Mouse (Mus musculus): ENCODE results near the gene Cdk14. TPM values are rescaled to one million over a fixed set of nuclear protein-coding genes. Genes with fewer than 3 reads are reported as not detected.
A peak's percentile ranks its signal among the peaks of the same experiment; 100 is the strongest.

Gene Cdk14
- polyA plus RNA-seq, 1 experiment from 2014 or later: 22.7 TPM

DNA sequence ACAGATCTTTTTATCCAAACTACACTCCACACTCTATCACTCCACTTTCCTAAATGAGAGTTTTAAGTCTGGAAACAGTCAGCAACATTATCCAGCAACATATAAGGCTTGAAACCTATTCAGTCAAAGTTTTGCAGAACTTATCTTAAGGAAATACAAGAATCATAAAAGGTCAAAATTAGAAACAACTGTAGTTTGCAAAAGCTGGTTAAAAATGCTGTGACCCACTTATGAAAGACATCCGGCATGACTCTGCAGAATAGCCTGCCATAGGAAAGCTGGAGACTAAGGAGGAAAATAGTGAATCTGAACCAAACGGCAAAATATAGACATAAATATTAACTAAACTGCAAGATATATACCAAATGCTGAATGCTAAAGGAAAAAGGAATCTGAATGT lies 566.6 kb downstream of the Cdk14 start:
- H3K27me3 ChIP-seq (ENCODE audit: control insufficient read depth, insufficient read depth, low read length): no peaks in the 10 kb centered on the region
- H3K9ac ChIP-seq (ENCODE audit: low read length): no peak overlapping the region
- H3K4me2 ChIP-seq (ENCODE audit: low read depth, severe bottlenecking): no peak overlapping the region
- peaks cover 2% of the 10 kb centered on the region; the same call in 1 of the 2 replicates for H3K4me1 ChIP-seq (ENCODE audit: control insufficient read depth, insufficient read depth, low read length)
- 91% methylated on average over 2 of the region's 2 CpGs for WGBS
- H3K9me3 ChIP-seq (ENCODE audit: control insufficient read depth, low read length): no peaks in the 10 kb centered on the region
- H3K4me3 ChIP-seq (ENCODE audit: low read depth, low read length): no peak overlapping the region
- H3K36me3 ChIP-seq (ENCODE audit: control insufficient read depth, insufficient read depth, low read length): no peaks in the 10 kb centered on the region
- ATAC-seq (ENCODE audit: insufficient number of reproducible peaks, low FRiP score, low TSS enrichment, low read depth) (no peak), DNase-seq (ENCODE audit: low spot score) (no peak)
- no peak overlapping the region for H3K27ac ChIP-seq (replicated peaks; ENCODE audit: low read depth, low read length)

- H3K9ac ChIP-seq (ENCODE audit: low read length): no peak overlapping the region
- H3K4me1 ChIP-seq (ENCODE audit: control insufficient read depth, insufficient read depth, low read length): no peaks in the 10 kb centered on the region
- DNase-seq (ENCODE audit: low spot score) (no peak), ATAC-seq (ENCODE audit: insufficient number of reproducible peaks, low FRiP score, low TSS enrichment, low read depth) (no peak)
- H3K27ac ChIP-seq (replicated peaks; ENCODE audit: low read depth, low read length): no peak overlapping the region
- no peak overlapping the region for H3K4me3 ChIP-seq (ENCODE audit: low read depth, low read length)
- no peaks in the 10 kb centered on the region for H3K9me3 ChIP-seq (ENCODE audit: control insufficient read depth, low read length)
- WGBS: 75% methylated on average over 6 of the region's 6 CpGs
- H3K36me3 ChIP-seq (ENCODE audit: control insufficient read depth, insufficient read depth, low read length): no peaks in the 10 kb centered on the region
- no peaks in the 10 kb centered on the region for H3K27me3 ChIP-seq (ENCODE audit: control insufficient read depth, insufficient read depth, low read length)
- no peak overlapping the region for H3K4me2 ChIP-seq (ENCODE audit: low read depth, severe bottlenecking)
These were observed 567.3 kb downstream of the Cdk14 start for GRCm38 (mm10) chr5:4852711-4853320.

DNA sequence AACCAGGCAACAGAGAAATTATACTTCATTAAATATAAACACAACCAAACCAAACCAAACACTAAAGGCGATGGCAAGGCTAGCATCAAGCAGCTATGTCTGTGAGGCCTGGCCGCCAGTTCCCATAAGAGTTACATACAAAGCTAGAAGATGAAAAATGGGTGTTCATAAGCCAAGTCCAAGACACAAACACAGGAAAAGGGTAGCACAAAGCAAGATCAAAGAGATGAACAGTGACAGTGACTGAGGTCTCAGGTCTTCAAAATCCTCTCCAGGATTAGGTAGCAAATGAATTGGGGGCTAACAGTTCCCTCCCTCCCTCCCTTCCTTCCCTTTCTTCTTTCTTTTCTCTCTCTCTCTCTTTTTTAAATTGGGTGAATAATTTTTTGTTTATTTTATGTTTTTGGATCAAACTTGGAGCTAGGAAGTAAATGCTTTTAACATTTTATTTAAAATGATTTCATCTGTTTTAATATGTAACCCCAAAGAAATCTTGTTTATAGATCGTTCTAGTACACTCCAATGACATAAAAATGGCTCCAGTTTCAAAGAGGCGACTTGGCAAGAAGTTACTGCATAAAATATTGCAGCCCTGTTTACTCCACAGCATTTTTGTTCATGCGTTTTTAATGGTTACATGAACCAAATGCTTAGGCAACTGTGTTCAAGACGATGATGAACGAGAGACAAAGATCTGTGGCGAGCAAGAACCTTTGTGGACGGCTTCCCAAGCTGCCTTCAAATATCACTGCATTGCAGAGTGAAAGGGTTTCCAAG lies 568.0 kb downstream of the Cdk14 start:
- no peak overlapping the region for H3K9ac ChIP-seq (ENCODE audit: low read length)
- H3K9me3 ChIP-seq (ENCODE audit: control insufficient read depth, low read length): no peaks in the 10 kb centered on the region
- no peak overlapping the region for H3K27ac ChIP-seq (replicated peaks; ENCODE audit: low read depth, low read length)
- H3K36me3 ChIP-seq (ENCODE audit: control insufficient read depth, insufficient read depth, low read length): no peaks in the 10 kb centered on the region
- no peaks in the 10 kb centered on the region for H3K27me3 ChIP-seq (ENCODE audit: control insufficient read depth, insufficient read depth, low read length)
- 87% methylated on average over 9 of the region's 9 CpGs for WGBS
- DNase-seq (ENCODE audit: low spot score) (no peak), ATAC-seq (ENCODE audit: insufficient number of reproducible peaks, low FRiP score, low TSS enrichment, low read depth) (no peak)
- H3K4me3 ChIP-seq (ENCODE audit: low read depth, low read length): no peak overlapping the region
- no peak overlapping the region for H3K4me2 ChIP-seq (ENCODE audit: low read depth, severe bottlenecking)
- no peaks in the 10 kb centered on the region for H3K4me1 ChIP-seq (ENCODE audit: control insufficient read depth, insufficient read depth, low read length)

DNA sequence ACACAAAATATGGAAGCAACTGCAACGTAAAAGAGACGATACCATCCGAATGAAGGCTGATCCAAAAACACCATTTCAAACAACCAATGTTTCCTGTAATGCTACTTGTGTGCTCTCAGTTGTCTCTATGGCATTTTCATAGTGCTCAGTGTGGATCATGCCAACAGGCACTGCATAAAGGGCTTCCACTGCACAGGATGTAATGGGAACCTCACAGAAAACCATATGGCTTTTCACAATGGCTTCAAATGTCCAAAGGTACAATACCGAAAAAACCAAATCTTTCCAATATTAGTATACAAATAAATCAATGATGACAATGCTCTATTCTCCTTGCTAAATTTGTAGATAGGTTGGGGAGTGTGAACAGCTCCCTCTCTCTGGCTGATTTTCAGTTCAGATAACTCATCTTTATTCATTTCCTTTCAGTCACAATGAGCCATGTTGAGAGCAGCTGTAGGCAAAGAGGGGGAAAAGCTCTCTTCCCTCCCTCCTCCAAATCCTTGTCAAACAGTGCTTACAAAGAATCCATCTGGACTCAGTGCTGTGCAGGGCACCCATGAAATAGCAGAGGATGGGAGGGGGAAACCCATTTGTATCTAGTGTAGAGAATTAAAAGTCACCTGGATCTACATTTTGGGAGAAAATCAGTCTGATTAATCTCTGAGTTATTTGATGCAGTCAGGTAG lies 568.7 kb downstream of the Cdk14 start:
- H3K36me3 ChIP-seq (ENCODE audit: control insufficient read depth, insufficient read depth, low read length): no peaks in the 10 kb centered on the region
- H3K4me1 ChIP-seq (ENCODE audit: control insufficient read depth, insufficient read depth, low read length): no peaks in the 10 kb centered on the region
- 98% methylated on average over 4 of the region's 4 CpGs for WGBS
- H3K4me3 ChIP-seq (ENCODE audit: low read depth, low read length): no peak overlapping the region
- H3K9ac ChIP-seq (ENCODE audit: low read length): no peak overlapping the region
- no peaks in the 10 kb centered on the region for H3K9me3 ChIP-seq (ENCODE audit: control insufficient read depth, low read length)
- H3K27me3 ChIP-seq (ENCODE audit: control insufficient read depth, insufficient read depth, low read length): no peaks in the 10 kb centered on the region
- ATAC-seq (ENCODE audit: insufficient number of reproducible peaks, low FRiP score, low TSS enrichment, low read depth) (no peak), DNase-seq (ENCODE audit: low spot score) (no peak)
- H3K4me2 ChIP-seq (ENCODE audit: low read depth, severe bottlenecking): no peak overlapping the region
- no peak overlapping the region for H3K27ac ChIP-seq (replicated peaks; ENCODE audit: low read depth, low read length)

- H3K27me3 ChIP-seq (ENCODE audit: control insufficient read depth, insufficient read depth, low read length): no peaks in the 10 kb centered on the region
- no peak overlapping the region for H3K9ac ChIP-seq (ENCODE audit: low read length)
- DNase-seq (ENCODE audit: low spot score): peak; percentile 81
- 14% methylated on average over 13 of the region's 13 CpGs for WGBS
- no peak overlapping the region for H3K4me3 ChIP-seq (ENCODE audit: low read depth, low read length)
- H3K27ac ChIP-seq (replicated peaks; ENCODE audit: low read depth, low read length): peak overlapping the region; percentile 48; the same call in 1 of the 2 replicates
- peaks cover 5% of the 10 kb centered on the region; the same call in 1 of the 2 replicates for H3K4me1 ChIP-seq (ENCODE audit: control insufficient read depth, insufficient read depth, low read length)
- H3K36me3 ChIP-seq (ENCODE audit: control insufficient read depth, insufficient read depth, low read length): no peaks in the 10 kb centered on the region
- no peaks in the 10 kb centered on the region for H3K9me3 ChIP-seq (ENCODE audit: control insufficient read depth, low read length)
- H3K4me2 ChIP-seq (ENCODE audit: low read depth, severe bottlenecking): no peak overlapping the region
- peak; percentile 81; the same call in 1 of the 2 replicates for ATAC-seq (ENCODE audit: insufficient number of reproducible peaks, low FRiP score, low TSS enrichment, low read depth)
These were observed 585.2 kb downstream of the Cdk14 start for GRCm38 (mm10) chr5:4834819-4835480.

- no peak overlapping the region for H3K4me2 ChIP-seq (ENCODE audit: low read depth, severe bottlenecking)
- H3K4me3 ChIP-seq (ENCODE audit: low read depth, low read length): no peak overlapping the region
- no peak for DNase-seq (ENCODE audit: low spot score)
- H3K9me3 ChIP-seq (ENCODE audit: control insufficient read depth, low read length): no peaks in the 10 kb centered on the region
- no peaks in the 10 kb centered on the region for H3K27me3 ChIP-seq (ENCODE audit: control insufficient read depth, insufficient read depth, low read length)
- H3K27ac ChIP-seq (replicated peaks; ENCODE audit: low read depth, low read length): no peak overlapping the region
- ATAC-seq (ENCODE audit: insufficient number of reproducible peaks, low FRiP score, low TSS enrichment, low read depth): no peak
- peaks cover 5% of the 10 kb centered on the region; the same call in 1 of the 2 replicates for H3K4me1 ChIP-seq (ENCODE audit: control insufficient read depth, insufficient read depth, low read length)
- WGBS: 43% methylated on average over 11 of the region's 11 CpGs
- H3K36me3 ChIP-seq (ENCODE audit: control insufficient read depth, insufficient read depth, low read length): no peaks in the 10 kb centered on the region
- no peak overlapping the region for H3K9ac ChIP-seq (ENCODE audit: low read length)
These were observed 586.2 kb downstream of the Cdk14 start for GRCm38 (mm10) chr5:4833940-4834339.

DNA sequence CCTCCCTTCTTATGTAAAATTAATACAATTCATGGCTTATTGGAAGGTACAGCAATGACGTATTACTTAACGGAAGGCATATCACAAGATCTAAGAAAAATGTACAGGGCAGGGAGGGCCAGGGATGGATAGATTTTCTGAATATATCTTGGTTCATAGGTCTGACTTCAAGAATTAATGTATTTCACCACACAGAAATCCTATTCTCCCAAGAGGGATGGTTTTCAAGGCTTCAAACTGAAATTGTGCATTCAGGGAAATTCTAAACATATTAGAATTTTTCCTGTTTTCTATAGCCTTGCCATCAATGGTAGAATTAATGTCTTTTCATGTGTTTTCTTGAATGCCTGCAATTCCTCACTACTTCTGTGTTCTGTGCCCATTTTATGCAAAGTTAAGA lies 593.2 kb downstream of the Cdk14 start:
- Histone ChIP-seq H3K27ac (replicated peaks; ENCODE audit: low read depth, low read length) (no peak overlapping the region), H3K4me3 (ENCODE audit: low read depth, low read length) (no peak overlapping the region), H3K36me3 (ENCODE audit: control insufficient read depth, insufficient read depth, low read length) (no peaks in the 10 kb centered on the region), H3K4me1 (ENCODE audit: control insufficient read depth, insufficient read depth, low read length) (peaks cover 3% of the 10 kb centered on the region), H3K27me3 (ENCODE audit: control insufficient read depth, insufficient read depth, low read length) (no peaks in the 10 kb centered on the region), H3K9ac (ENCODE audit: low read length) (no peak overlapping the region), H3K9me3 (ENCODE audit: control insufficient read depth, low read length) (no peaks in the 10 kb centered on the region), H3K4me2 (ENCODE audit: low read depth, severe bottlenecking) (no peak overlapping the region)
- ATAC-seq (ENCODE audit: insufficient number of reproducible peaks, low FRiP score, low TSS enrichment, low read depth) (no peak), DNase-seq (ENCODE audit: low spot score) (no peak)
- WGBS: 90% methylated on average over 2 of the region's 2 CpGs

DNA sequence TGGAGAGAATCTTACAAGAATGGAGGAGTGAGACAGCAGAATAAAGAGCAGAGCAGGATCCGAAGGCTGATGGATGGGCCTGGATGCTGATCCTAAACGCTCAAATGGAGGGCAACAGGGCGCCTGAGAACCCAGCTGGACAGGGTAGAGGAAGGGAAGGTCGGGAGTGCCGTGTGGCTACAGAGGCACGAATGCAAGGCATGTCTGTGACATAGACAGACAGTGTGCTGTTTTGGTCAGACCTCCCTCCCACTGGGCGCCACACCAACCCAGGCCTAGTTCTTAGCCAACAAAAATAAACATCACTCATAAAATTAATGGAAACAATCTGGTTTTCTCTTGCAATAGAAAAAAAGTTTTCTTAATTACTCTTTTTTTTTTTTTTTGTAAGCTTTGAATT lies 594.2 kb downstream of the Cdk14 start:
- peak; percentile 48 for DNase-seq (ENCODE audit: low spot score)
- 37% methylated on average over 7 of the region's 7 CpGs for WGBS
- Histone ChIP-seq H3K9ac (ENCODE audit: low read length) (no peak overlapping the region), H3K36me3 (ENCODE audit: control insufficient read depth, insufficient read depth, low read length) (no peaks in the 10 kb centered on the region), H3K4me3 (ENCODE audit: low read depth, low read length) (no peak overlapping the region), H3K27me3 (ENCODE audit: control insufficient read depth, insufficient read depth, low read length) (no peaks in the 10 kb centered on the region), H3K9me3 (ENCODE audit: control insufficient read depth, low read length) (no peaks in the 10 kb centered on the region), H3K4me2 (ENCODE audit: low read depth, severe bottlenecking) (no peak overlapping the region; the same call in 1 of the 2 replicates), H3K4me1 (ENCODE audit: control insufficient read depth, insufficient read depth, low read length) (peaks cover 10% of the 10 kb centered on the region), H3K27ac (replicated peaks; ENCODE audit: low read depth, low read length) (no peak overlapping the region)
- peak; percentile 57; the same call in 1 of the 2 replicates for ATAC-seq (ENCODE audit: insufficient number of reproducible peaks, low FRiP score, low TSS enrichment, low read depth)

Data from limb, embryonic 11.5 days (tissue).